Mouse (Mus musculus) layer of hippocampus, adult 9-10 months (tissue): Measurements from ENCODE around the gene Mgat4c.

ENCODE experiments used
- DNase-seq: peaks from one replicate; pipeline ENCODE4 v3.0.0; 2022; ENCODE audit warnings: low spot score

Gene Mgat4c

DNA sequence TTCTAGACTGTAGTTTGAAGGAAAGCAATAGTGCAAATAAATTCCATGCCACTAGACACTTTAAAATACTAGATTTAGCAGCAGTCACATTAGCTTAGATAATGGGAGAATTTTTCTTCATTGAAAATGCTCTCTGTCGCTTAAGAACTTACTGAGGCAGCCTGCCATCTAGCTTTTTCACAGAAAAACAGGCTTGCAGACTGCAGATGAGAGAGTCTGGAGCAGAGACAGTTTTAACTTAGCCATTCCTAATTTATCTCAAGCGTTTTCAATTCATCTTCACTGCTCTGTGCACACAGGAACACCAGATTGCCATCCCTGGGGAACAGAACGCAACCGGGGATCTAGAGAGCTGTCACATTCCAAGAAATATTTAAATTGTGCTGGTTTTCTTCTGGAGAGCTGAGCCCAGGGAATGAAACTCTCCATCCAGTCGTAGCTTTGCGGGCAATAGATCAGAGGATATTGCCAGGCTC is at the start of gene Mgat4c:
Gene Mgat4c, plus strand, starts transcription at position 51 of the 476 bp plus-strand sequence.
- peak; percentile 27 for DNase-seq

DNA sequence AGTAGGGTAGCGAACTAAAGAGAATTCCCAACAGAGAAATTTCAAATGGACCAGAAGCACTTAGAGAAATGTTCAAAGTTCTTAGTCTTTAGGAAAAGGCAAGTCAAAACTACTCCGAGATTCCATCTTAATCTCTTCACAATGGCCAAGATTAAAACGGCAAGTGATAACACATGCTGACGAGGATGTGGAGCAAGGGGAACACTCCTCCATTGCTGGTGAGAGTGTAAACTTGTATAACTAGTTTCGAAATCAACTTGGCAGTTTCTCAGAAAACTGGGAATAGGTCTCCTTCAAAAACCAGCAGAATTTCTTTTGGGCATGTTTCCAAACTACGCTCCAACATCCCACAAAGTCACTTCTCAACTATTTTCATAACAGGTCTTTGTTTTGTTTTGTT is 46.0 kb upstream of the Mgat4c start:
- no peak for DNase-seq

DNA sequence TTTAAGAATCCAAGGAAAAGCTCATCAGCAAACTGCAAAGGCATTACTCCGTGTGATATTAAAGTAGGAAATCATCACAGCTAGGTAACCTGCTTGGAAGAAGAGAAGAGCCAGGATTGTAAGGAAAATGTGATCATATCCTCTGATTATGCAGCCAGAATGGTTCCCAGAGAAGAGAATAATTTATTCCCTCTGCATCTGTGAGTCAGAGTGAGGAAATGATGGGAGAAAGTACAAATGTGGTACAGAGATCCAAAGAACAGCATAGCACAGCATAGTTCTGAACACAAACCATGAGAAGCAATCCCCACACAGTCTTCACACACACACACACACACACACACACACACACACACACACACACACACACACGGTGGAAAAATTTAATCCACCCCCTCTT is 40.2 kb upstream of the Mgat4c start:
- DNase-seq, result peak; percentile 4

DNA sequence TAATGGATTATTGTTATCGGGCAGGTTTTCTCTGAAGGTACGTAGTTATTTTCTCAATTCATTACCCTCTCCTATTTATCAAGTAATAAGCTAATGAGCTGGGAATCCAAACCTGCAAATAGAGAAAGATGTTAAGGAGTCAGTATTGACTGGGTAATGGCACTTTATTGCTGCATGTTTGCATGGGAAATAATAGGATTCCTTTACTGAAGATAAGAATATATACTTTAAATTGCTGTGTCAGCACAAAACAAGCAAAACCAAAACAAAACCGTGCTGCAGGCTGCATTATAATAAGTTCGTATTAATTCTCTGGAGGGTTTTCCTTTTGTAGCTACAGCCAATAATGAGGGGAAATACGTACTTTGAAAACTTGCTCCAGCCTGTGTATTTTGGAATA is 627 bp downstream of the Mgat4c start:
- peak; percentile 8 for DNase-seq

DNA sequence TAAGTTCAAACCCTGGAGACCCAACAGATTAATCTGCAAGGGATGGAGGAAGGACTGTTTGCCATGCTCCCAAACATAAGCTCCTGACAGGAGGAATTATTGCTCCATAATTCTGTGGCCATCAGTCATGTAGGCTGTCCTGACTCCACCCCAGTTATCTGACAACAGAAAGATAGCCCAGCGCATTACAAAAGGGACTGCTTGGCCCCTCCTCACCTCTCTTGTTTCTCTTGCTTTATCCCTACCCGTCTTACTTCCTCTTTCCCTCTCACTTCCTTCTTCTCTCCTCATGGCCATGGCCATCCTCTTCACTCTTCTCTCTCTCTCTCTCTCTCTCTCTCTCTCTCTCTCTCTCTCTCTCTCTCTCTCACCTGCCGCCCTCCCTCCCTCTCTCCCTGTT is 80.5 kb downstream of the Mgat4c start:
- DNase-seq, result no peak

DNA sequence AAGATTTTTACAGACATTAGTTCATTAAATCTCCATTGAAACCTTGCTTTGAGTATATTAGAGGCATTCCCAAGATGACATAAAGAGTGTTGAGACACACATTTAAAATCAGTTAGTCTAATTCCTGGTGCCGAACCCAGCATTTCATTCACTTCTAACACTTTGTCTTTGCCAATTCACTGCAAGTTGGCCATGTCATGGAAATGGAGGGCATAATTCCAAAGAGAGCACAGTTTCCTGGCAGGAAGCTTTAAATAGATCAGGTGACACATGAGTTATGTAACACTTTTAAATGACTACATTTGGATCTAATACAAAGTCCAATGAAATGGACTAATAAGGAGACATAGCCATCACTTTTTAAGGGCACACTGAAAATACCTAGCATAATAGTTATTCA is 89.4 kb downstream of the Mgat4c start:
- no peak for DNase-seq

DNA sequence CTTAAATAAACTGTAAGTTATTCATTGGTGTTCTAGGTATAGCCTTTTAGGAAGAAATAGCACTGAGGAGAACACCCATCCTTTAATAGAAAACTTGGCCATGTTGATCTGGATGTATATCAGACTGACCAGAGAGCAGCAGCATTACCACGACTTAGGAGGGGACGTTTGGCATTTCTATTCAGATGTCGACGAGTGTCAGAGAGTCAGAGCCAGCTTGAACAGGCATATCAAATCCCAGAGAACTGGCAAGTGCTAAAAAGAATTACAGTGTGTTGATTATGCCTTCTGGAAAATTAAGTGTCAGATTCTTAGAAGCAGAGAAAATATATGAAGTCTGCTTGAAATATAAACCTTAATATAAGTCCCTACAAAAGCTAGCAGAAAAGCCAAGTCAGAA is 89.9 kb downstream of the Mgat4c start:
- no peak for DNase-seq

DNA sequence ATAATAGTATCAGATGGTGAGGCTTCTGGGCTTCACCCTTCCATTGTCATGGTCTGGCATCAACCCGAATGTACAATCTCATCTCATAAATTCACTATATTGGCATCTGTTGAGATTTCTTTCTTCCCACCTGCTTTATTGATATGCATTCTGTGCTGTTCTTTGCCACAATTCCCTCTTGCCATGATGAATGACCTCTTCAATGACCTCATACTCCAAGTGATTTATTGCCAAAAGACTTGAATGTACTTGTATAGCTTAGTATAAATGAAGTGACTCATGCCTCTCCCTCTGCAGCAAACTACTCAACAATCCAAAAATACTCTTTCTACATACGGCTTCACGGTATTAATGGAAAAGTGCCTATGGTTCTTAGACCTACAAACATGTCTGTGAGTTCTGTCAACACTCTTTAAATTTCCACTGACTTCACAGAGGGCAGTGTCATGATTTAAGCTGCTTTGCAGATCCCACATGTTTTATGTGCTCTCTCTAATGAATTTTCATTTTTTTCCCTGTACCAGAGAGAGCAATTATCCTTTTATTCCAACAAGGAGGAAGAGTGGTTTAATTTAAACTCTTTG is 102.0 kb downstream of the Mgat4c start:
- DNase-seq, result no peak

DNA sequence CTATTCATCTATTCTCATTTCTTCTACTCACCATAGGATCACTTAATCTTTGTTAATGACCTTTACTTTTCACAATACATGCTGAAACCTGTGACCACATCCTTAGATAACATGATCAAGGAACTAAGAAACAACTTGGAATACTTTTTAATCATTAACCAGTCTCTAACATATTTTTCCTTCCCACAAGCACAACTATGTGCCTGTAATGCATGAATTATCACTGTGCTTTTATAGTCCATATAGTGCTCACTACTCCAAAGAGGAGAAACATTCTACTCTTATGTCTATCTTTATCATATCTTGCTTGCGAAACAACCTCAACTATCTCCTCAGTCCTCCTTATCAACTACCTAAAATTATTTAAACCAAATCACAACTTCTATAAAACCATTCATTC is 114.2 kb downstream of the Mgat4c start:
- no peak for DNase-seq

DNA sequence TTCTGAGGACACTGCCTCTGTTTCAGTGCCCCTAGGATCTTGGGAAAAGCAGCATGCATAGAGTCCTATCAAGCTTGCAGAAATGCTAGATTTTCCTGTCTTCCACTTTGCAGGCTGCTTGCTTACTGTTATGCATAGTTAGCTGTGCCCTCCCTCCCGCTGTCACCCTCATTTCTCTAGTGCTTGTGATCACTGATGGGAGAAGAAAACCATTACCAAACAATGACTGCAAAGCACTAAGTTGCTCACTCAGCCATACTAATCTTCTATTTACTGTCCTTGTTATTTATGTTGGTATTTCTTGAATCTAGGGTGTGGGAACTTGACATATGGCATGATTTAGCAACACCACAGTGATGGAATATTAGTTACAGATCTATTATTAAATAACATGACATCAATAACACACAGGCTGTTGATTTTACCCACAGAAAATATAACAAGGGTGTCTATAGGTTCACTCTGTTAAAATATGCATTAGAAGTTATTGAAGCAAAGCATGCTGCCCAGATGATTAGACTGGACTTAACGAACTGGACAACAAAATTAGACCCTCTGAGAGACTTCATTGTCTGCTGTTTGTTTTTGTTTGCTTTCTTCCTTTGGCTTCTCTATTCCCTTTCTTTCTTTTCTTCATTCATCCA is 117.7 kb downstream of the Mgat4c start:
- DNase-seq, result no peak

DNA sequence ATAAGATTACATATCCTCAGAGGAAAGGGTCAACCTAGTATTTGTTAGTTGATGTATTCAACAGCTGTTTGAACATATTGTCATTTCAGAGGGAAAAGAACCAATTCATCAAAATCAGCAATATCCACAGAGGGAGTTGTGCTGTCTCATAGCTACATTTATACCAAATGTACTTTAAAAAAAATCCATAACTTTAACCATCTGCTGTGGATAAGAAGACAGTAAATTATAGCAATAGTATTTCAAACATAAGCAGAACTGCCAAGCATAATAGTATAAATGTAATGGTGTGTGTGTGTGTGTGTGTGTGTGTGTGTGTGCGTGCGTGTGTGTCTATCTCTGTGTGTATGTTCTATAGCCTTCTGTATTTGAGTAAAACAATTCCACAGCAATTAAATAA is 127.5 kb downstream of the Mgat4c start:
- no peak for DNase-seq

DNA sequence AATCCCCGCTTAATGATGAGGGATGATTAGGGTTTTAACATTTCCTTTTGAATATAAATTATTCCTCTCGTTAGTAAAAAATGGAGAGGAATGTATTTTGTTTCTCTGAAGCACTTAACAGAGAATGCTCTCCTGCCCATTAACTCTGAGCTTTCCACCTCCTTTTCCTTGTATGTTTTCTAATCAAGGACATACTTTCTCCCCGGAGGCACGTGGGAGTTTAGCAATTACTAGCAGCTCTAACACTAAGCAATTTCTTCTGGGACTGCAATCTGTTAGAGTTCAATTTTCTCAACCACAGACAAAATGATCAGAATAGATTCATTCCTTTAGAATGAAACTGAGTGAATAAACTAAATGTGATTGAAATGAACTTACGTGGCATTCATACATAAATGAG is 135.6 kb downstream of the Mgat4c start:
- no peak for DNase-seq

DNA sequence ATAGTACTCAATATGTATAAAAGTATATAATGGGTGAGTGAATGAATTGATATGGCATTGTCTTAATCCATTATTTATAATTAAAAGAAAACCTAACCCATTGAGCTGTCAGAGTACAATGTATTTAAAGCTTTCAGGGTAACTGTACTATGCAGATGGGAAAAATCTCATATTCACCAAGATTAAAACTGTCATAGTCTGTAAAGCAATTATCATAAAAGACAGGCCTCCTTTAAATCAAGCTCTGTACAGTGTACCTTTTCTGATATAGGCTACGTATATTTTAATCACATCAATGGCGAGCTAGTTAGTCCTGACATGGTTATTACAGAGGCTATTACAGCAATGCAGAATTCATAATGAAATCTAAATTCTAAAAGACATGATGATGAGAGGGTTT is 146.7 kb downstream of the Mgat4c start:
- DNase-seq, result no peak

DNA sequence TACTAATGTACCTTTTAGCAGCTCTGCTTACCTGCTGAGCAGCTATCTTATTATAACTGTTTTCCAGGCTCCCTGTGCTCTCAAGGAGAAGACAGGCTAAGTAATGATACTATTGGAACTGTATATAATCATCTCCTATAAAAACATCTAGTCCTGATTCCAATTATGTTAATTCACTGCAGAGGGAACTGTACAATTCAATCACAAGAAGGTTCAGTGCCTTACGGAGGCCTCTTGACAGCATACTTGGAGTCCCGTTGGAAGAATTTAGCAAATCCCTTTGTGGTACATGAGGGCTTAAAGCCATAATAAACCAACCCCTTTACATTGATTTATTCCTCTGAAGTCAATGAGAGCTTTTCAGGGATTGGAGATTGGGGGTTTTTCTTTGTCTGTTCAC is 174.8 kb downstream of the Mgat4c start:
- no peak for DNase-seq

DNA sequence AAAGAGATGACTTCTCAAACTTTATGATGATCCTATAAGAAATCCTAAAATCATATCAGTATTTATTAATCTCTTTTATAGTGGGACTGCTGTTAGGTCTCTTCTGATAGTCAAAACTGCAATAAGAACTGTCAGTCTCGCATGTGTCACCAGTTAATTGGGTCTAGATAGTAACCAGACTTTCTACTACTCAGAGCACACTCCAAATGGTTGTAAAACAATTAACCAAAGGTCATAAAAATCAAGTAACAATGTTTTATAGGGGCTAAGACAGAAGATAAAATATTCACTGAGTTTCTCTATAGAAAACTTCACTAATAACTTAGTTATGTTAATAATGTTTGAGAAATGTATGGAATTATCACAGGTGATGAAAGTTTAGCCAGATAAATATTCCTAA is 208.6 kb downstream of the Mgat4c start:
- DNase-seq, result no peak

DNA sequence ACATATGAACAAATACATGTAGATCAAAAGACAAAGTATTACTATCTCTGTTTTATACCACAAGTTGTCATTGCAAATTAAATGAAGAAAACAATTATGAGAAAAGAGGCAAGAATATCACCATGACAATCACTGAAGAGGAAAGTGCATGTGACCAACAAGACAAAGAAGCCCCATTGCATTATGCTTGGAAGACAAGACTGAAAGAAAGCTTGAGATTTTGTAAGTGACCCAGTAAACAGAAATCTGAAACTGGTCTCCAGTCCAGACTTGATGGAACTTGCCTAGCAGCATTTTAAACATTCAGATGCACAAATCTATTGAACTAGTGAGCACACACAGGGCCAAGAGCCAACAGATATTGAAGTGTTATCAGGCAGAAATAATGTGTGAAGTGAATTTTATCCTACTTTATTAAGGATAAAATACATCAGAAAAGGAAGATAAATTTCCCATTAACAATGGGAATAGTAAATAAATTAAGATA is 236.1 kb downstream of the Mgat4c start:
- DNase-seq, result no peak

DNA sequence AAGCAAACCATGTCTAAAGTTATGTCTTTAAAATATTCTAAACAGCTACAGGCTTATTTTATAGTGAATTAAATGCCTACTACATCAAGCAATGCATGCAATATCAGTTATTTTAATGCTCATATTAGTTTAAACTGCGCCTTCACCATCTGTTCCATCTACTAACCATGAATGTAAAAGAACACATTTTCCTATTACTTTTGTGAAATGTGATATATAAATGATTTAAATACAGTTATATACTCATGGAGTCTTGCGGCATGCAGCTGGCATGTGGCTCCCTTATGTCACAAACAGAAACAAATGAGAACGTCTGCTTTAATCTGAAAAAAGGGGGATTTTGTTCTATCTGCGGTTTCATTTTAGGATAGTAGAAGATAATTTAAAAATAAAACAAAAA is 316.3 kb downstream of the Mgat4c start:
- no peak for DNase-seq

DNA sequence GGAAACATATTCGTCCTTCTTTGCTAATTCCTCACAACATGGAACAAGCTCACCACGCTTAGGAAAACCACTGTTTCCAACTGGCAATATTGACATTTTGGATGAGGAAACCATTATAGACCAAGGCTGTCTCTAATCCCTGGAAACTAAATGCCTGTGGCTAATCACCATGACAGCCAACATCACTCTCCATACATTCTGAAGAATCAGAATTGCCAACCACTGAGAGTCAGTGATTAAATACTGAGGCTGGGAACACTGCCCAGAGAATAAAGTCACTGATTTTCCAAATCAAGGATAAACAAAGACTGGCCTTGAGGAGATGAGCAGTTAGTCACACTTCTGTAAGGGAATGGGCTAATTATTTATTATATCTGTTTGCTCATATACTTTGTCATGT is 361.2 kb downstream of the Mgat4c start:
- DNase-seq, result no peak

DNA sequence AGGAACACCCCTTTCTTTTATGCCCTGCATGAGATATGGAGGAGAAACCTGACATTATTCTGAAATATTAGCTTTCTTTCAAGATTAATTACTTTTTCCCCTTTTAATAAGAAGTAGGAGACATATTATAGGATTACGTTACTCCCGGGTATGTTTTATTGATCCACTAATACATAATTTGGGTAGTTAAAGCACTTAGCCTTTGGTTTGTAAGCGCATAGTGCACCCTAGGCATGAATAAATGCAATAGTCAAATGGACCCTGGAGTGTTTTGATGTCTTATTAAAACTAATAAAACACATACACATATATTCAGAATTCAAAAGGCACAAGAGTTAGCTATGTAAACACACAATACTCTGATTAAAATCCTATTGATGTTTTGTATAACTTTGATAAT is 374.9 kb downstream of the Mgat4c start:
- no peak for DNase-seq

DNA sequence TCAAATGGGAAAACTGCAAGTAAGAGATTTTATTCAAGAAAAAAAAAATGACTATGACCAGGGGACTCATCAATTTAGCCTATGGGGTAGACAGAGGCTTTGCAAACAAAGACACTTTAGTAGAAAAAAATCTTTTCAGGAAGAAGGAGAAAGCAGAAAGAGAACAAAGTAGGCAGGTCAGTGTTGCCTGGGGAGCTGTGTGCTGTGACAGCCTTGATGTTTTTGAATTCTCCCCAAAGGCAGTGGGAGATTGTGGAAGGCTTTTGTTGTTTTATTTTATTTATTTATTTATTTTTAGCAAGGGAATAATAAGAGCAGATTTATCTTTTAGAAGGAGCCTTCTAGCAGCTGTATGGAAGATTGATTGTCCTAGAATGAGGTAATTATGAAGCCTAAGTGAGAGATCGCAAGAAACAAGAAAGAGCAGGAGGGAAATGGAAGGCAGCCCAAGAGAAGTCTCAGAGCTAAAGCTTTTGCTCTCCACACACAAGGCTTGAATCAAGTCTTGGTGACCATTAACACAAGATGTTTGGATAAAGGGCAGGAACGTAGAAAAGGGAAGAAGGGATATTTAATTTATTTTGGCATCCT is 375.8 kb downstream of the Mgat4c start:
- no peak for DNase-seq

DNA sequence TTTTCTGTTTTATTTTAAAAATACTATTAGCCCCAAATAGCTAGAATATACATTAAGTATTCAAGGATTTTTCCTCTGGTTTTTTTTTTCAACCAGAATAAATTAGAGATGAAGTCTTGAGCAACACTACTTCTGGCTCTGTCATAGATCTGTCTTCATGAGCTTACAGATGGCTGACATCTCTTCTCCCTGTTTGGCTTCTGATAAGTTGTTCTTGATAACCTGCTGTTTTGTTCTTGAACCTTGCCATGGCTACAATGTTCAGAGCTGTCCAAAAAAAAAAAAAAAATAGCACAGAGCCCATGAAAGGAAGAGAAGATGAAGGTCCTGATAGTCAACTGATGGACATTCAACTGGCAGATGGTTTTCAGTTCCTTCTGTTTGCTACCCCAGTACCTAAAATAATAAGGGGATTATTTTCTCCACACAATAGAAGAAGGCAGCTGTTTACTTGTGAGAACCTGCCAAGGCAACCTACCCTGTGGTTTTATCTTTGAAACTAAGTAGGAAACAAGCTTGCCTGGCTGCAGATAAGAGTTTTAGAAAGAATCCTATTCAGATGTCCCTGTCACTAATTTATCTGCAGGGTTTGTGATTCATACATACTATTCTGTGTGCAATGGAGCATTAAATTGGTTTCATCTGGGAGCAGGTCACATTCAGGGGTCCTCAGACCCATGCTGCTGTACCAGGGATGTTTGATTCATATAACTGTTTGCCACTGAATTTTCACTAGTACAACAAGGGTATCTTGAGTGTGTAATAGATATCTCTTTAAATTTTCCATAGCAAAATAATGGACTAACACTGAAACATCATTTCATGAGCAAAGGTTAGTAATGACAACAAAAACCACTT is 393.5 kb downstream of the Mgat4c start:
- DNase-seq, result no peak

DNA sequence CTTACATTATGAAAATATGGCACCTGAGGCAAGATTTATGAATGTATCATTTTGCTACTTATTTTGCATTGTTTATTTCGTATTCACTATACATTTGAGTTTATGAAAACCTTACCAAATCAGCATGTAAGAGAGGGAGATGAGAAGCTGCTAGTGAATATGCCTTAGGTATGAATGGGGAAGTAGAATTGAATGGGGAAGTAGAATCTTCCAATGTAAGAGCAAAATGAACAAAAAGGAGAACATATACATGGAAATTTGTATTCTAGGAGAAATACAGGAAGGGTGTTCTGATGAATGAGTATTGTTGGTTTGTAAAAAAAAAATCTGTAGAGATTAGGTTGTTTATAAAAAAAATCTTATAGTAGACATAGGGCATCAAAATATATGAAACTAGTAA is 441.9 kb downstream of the Mgat4c start:
- DNase-seq, result no peak

DNA sequence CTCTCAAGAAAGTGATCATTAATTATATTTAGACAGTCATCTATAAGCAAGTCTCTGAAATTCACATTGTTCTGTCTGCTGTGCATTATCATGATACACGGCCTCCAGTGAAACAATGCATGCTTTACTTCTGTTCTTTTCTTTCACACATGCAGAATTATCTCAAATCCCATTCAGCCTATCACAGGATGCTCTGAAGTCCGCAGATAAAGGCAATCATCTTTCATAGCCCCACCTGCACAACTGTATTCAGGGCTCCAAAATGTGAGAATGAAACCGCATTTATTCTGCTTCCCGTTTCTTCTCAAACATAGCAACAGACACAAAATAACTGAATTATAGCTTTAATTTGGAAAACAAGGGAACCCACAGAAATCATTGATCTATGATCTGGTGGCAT is 446.1 kb downstream of the Mgat4c start:
- DNase-seq, result no peak
